Mouse (Mus musculus) heart, embryonic 15.5 days (tissue): ENCODE results near the gene Gm10643. TPM values are rescaled to one million over a fixed set of nuclear protein-coding genes. Genes with fewer than 3 reads are reported as not detected.

Source experiments
- ATAC-seq: fragments of 200-750 bp; cut with Nextera tagmentation; replicated peaks from 2 replicates; pipeline ENCODE4 v1.8.0; 2017; ENCODE audit warnings: low read depth, moderate TSS enrichment; ENCODE audit not compliant: insufficient number of reproducible peaks, insufficient read depth, low FRiP score
- H3K27ac ChIP-seq: fragments of 300-500 bp; sonication (generic); 2 replicates; pipeline ENCODE4 v1.5.1; 2015; ENCODE audit warnings: mild to moderate bottlenecking, inconsistent platforms
- H3K27me3 ChIP-seq: fragments of 300-500 bp; sonication (generic); 2 replicates; pipeline ENCODE4 v1.6.1; 2015; ENCODE audit warnings: inconsistent platforms
- H3K36me3 ChIP-seq: fragments of 300-500 bp; sonication (generic); 2 replicates; pipeline ENCODE4 v1.6.1; 2015; ENCODE audit warnings: mild to moderate bottlenecking, inconsistent platforms
- H3K4me1 ChIP-seq: fragments of 300-500 bp; sonication (generic); replicated peaks from 2 replicates; pipeline ENCODE4 v1.6.1; 2015; ENCODE audit warnings: inconsistent platforms
- H3K4me2 ChIP-seq: fragments of 300-500 bp; sonication (generic); 2 replicates; pipeline ENCODE4 v1.6.1; 2015; ENCODE audit warnings: inconsistent platforms, mild to moderate bottlenecking, moderate library complexity
- H3K4me3 ChIP-seq: fragments of 300-500 bp; sonication (generic); 2 replicates; pipeline ENCODE4 v1.5.1; 2015; ENCODE audit warnings: mild to moderate bottlenecking, inconsistent platforms
- H3K9ac ChIP-seq: fragments of 300-500 bp; sonication (generic); 2 replicates; pipeline ENCODE4 v1.6.1; 2015; ENCODE audit warnings: mild to moderate bottlenecking, inconsistent platforms
- H3K9me3 ChIP-seq: fragments of 300-500 bp; sonication (generic); replicated peaks from 2 replicates; pipeline ENCODE4 v1.6.1; 2016; ENCODE audit warnings: inconsistent platforms
- WGBS: fragments of 180-500 bp; shearing (Covaris S2); methylation state at CpG from one replicate; pipeline ENCODE4 v1.1.7; 2015; ENCODE audit warnings: mixed read lengths; 5-methylcytosine and 5-hydroxymethylcytosine counted together
- polyA plus RNA-seq: library from polyadenylated mRNA; unstranded; fragments of >200 nt; fragmentation: Nextera tagmentation; extraction: Ambion mirVana; gene quantifications from 2 replicates; pipeline ENCODE4 v1.2.1, GENCODE M21; 2015

Gene Gm10643
- polyA plus RNA-seq, 1 experiment from 2014 or later = 0.71 TPM

DNA sequence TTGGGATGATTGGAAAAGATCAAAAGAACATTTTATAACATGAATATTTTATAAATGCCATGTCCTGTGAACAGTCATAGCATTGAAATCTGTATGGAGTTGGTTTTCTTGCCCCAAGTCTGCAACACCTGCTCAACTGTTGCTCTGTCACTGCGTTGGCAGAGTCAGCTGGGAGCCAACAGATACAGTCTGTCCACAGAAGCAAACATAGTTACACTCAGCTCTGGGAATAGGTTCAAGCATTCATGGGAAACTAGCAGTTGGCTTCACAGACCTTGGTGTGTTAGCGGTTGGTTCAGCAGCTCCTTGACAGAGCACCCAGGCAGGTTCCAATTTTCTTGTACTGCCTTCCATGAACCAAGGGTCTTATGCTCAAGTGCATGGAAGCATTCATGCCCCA is 5.7 kb upstream of the Gm10643 start:
- Histone ChIP-seq H3K9ac (no peak overlapping the region), H3K27ac (peak overlapping the region; percentile 9; the same call in 1 of the 2 replicates), H3K36me3 (no peaks in the 10 kb centered on the region), H3K4me3 (no peak overlapping the region), H3K4me1 (peaks cover 54% of the 10 kb centered on the region), H3K9me3 (no peaks in the 10 kb centered on the region), H3K4me2 (no peak overlapping the region), H3K27me3 (no peaks in the 10 kb centered on the region)
- no peak for ATAC-seq
- WGBS = 62% methylated on average over 2 of the region's 2 CpGs

DNA sequence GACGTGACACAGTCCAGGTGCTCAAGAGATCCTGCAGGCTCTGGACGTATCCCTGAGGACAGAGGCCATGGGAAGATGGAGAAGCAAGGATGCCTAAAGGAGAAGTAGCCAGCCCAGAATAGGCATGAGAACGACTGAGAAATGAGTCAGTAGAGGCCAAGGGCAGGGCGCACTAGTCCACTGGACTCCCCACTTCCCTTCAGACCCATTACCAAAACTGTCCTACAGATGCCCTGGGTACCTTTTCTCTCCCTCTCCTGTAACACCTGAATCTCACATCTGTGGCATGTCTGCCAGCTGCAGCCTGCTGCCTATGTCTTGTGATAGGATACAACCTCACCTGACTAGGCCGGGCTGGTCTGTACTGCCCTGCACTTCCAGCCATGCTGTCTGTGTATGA is 5.3 kb upstream of the Gm10643 start:
- no peak for ATAC-seq
- 79% methylated on average over 5 of the region's 5 CpGs for WGBS
- H3K4me3 ChIP-seq = no peak overlapping the region
- no peaks in the 10 kb centered on the region for H3K27me3 ChIP-seq
- no peaks in the 10 kb centered on the region for H3K9me3 ChIP-seq
- H3K4me2 ChIP-seq = no peak overlapping the region
- no peak overlapping the region for H3K9ac ChIP-seq
- peaks cover 56% of the 10 kb centered on the region for H3K4me1 ChIP-seq
- no peaks in the 10 kb centered on the region for H3K36me3 ChIP-seq
- peak overlapping the region; percentile 9; the same call in 1 of the 2 replicates for H3K27ac ChIP-seq

DNA sequence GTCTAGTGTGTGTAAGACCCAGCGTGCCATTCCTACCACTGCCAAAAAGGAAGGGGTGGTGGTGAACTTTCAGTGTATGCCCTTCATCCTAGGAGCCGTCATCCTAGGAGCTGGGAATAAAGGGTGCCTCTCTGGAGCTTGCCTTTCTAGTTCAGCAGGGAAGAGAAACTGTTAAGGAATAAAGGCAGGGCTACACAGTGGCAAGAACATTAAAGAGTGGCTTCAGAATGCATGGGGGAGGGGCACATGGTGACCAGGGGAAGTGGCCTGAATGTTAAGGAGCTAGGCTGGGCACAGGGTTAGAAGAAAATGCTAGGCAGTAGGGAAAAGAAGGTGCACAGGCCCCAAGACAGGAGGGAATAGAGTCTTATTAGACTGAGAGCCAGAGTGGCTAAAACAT is 4.8 kb upstream of the Gm10643 start:
- Histone ChIP-seq H3K27ac (no peak overlapping the region), H3K36me3 (no peaks in the 10 kb centered on the region), H3K9me3 (no peaks in the 10 kb centered on the region), H3K4me1 (peaks cover 56% of the 10 kb centered on the region), H3K4me3 (no peak overlapping the region), H3K27me3 (no peaks in the 10 kb centered on the region), H3K4me2 (no peak overlapping the region), H3K9ac (no peak overlapping the region)
- no peak for ATAC-seq
- WGBS = 72% methylated on average over 2 of the region's 2 CpGs

DNA sequence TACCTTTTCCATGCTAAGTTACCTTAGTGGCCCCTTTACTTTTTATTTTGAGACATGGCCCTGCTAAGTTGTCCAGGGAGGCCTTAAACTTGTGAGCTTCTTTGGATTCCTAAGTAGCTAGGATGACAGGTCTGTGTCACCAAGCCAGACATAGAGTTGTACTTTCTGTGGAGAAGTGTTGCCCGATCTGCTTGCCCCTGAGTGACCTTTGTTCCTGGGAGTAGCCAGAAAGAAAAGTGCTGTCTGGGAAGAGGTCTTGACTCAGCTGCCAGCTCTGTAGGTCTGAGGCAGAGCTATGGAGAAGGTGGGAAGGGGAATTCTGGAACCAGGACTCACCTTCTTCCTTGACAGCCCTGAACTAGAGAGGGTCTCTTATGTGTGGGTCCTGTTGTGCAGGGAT is 4.2 kb upstream of the Gm10643 start:
- no peaks in the 10 kb centered on the region for H3K9me3 ChIP-seq
- no peak overlapping the region for H3K9ac ChIP-seq
- H3K4me2 ChIP-seq = peak overlapping the region; percentile 19; the same call in 1 of the 2 replicates
- peak overlapping the region; percentile 55 for H3K27ac ChIP-seq
- no peaks in the 10 kb centered on the region for H3K36me3 ChIP-seq
- WGBS = 30% methylated on average over 1 of the region's 1 CpGs
- H3K4me3 ChIP-seq = no peak overlapping the region
- H3K27me3 ChIP-seq = no peaks in the 10 kb centered on the region
- ATAC-seq = no peak
- peaks cover 56% of the 10 kb centered on the region for H3K4me1 ChIP-seq

DNA sequence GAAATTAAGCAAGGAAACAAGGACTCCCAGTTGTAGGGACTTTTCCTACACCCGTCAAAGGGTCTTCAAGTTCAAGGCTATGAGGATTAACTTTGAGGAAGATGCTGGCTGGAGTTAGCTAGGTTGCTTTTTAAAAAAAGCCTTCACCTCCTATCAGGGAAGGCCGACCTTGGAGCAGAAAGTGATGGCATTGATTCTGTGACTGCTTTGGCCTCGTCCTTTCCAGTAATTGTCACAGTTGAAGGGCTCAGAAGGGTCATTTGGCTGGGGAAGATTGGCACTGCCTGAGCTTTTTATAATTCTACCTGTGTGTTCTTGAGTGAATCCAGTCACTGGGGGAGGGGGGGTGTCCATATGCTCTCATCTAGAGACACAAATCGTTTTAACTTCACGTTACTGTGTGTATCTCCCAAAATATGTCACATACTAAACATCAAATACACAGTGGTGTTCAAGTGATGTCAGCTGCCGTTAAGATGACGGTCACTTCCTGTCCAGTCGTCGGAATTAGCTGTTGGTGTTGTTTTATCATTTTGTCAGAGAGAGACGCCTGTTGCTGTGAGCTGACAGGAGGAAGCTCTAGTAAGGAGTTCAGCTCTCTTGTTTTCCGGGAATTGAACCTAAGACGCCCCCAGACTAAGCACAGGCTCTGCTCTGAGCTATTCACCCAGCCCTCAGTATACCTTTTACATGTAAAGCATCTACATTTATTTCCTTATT is 3.5 kb upstream of the Gm10643 start:
- Histone ChIP-seq H3K27me3 (no peaks in the 10 kb centered on the region), H3K36me3 (no peaks in the 10 kb centered on the region), H3K9ac (no peak overlapping the region; the same call in 1 of the 2 replicates), H3K9me3 (no peaks in the 10 kb centered on the region), H3K4me2 (peak overlapping the region; percentile 58; the same call in 1 of the 2 replicates), H3K4me1 (peaks cover 56% of the 10 kb centered on the region), H3K27ac (peak overlapping the region; percentile 55), H3K4me3 (no peak overlapping the region)
- no peak for ATAC-seq
- WGBS = 45% methylated on average over 12 of the region's 12 CpGs

DNA sequence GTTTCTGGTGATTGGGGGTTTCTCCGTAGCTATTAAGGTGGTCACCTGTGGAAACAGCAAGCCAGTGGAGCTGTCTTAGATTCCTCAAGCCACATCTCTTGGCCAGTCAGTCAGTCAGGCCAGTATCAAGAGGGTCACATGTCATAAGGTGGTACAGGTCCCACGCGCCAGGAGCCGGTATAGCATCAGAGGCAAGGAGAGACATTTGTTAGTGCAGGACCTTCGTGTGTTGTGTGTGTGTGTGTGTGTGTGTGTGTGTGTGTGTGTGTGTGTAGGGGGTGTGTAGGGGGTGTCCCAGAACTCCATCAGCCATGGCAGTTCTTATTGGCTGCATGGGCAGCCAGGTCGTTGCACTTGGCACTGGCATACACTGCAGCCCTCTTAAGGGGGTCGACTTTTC is 3.0 kb upstream of the Gm10643 start:
- Histone ChIP-seq H3K9ac (no peak overlapping the region; the same call in 1 of the 2 replicates), H3K4me1 (peaks cover 51% of the 10 kb centered on the region), H3K27me3 (no peaks in the 10 kb centered on the region), H3K4me2 (peak overlapping the region; percentile 58), H3K9me3 (no peaks in the 10 kb centered on the region), H3K36me3 (no peaks in the 10 kb centered on the region), H3K27ac (peak overlapping the region; percentile 95; the same call in 1 of the 2 replicates), H3K4me3 (peak overlapping the region; percentile 85)
- ATAC-seq = no peak
- WGBS = 71% methylated on average over 7 of the region's 7 CpGs

DNA sequence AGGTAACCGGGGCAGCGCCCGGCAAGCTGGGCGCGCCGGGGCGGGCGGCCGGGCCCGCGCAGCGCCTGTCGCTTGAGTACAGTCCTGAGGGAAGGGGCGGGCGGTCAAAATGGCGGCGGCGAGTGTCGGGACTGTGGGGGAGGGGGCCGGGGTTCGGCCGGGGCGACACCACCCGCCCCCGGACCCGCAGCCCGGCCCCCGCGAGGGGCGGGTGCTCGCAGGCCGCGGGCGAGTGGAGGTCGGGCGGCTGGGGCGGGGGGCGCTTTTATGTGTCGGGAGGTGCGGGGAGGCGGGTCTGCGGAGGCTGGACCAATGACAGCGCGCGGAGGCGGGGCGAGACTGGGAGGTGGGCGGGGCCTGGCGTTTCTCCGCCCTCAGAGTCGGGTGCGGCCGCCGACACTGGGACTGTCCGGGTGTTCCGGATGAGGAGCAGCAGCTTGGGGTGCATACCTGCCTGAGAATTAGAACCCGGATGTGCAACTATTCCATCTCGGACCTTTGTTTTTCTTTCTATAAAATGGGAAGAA is 2.2 kb upstream of the Gm10643 start:
- ATAC-seq = peak; percentile 72
- Histone ChIP-seq H3K4me3 (peak overlapping the region; percentile 85), H3K27ac (peak overlapping the region; percentile 95), H3K36me3 (no peaks in the 10 kb centered on the region), H3K27me3 (no peaks in the 10 kb centered on the region), H3K9me3 (no peaks in the 10 kb centered on the region), H3K4me2 (peak overlapping the region; percentile 58), H3K4me1 (peaks cover 48% of the 10 kb centered on the region), H3K9ac (peak overlapping the region; percentile 78)
- WGBS = under 1% methylated on average over 57 of the region's 58 CpGs

DNA sequence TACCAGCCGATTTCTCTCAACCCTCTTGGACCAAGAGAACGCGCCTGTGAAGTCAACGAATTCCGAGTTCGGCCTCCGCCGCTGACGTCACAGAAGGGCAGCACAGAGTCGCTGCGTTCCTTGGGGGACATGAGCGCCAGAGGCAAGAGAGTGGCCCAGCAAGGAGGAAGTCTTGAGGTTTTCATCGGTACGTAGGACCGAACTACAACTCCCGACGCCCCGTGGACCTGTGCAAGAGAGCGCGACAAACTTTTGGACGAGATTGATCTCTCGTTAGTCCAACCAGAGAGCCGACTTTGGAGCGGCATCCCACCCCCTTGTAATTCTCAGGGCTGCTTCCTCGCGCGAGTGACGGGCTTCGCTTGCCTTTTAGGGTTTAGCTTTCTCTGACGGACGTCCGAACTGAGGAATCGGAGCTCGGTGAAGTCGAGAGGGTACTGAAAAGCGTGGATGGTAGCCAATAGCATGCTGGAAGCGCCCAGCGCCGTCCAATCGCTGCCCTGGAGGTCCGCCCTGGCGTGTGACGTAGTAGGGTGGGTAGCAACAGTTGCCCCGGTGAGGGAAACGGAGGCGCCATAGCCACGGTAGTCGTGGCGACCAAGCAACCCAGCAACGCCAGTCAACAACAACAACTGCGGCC is 1.5 kb upstream of the Gm10643 start, which contains the start of gene Rfx1:
TSS of gene Rfx1 (plus strand) at position 544 of the 640 bp plus-strand sequence.
- no peaks in the 10 kb centered on the region for H3K36me3 ChIP-seq
- ATAC-seq = peak; percentile 97
- WGBS = under 1% methylated on average over 51 of the region's 51 CpGs

DNA sequence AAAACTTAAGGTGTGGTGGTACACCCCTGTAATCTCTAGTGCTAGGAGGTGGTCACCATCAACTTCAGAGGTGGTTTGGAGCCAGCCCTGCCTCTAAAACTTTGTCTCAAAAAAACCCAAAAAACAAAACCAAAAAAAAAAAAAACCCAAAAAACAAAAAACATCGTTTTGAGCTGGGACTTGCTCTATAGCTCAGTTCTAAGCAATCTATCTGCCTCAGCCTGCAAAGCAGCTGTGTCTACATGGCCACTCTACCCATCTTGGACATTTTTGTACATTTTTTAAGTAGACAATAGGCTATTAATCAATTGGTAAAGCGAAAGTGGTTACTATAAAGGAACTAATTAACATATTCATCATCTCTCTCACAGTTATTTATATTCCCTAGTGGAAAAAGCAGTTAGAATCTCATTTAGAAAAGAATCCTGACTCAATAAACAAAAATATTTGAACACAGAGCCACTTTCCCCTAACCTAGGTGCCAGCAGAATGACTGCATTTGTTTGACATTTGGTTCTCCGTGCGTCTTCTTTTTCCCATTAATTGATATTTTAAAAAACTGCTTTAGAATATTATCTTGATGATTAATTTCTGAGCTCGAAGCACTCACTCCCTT is 628 bp upstream of the Gm10643 start:
- H3K9me3 ChIP-seq = no peaks in the 10 kb centered on the region
- no peaks in the 10 kb centered on the region for H3K36me3 ChIP-seq
- H3K27me3 ChIP-seq = no peaks in the 10 kb centered on the region
- H3K4me1 ChIP-seq = peaks cover 33% of the 10 kb centered on the region
- H3K27ac ChIP-seq = peak overlapping the region; percentile 93
- peak overlapping the region; percentile 85 for H3K4me3 ChIP-seq
- peak overlapping the region; percentile 80 for H3K9ac ChIP-seq
- no peak for ATAC-seq
- WGBS = 24% methylated on average over 5 of the region's 5 CpGs
- H3K4me2 ChIP-seq = peak overlapping the region; percentile 82

More for the DNA sequence above, 1.5 kb upstream of the Gm10643 start, which contains the start of gene Rfx1:
- H3K4me1 ChIP-seq = peaks cover 41% of the 10 kb centered on the region
- H3K4me2 ChIP-seq = peak within 1 kb of the TSS; percentile 82
- peak within 1 kb of the TSS; percentile 85 for H3K4me3 ChIP-seq
- H3K27me3 ChIP-seq = no peaks in the 10 kb centered on the region
- no peaks in the 10 kb centered on the region for H3K9me3 ChIP-seq
- peak within 1 kb of the TSS; percentile 95 for H3K27ac ChIP-seq
- H3K9ac ChIP-seq = peak within 1 kb of the TSS; percentile 80

DNA sequence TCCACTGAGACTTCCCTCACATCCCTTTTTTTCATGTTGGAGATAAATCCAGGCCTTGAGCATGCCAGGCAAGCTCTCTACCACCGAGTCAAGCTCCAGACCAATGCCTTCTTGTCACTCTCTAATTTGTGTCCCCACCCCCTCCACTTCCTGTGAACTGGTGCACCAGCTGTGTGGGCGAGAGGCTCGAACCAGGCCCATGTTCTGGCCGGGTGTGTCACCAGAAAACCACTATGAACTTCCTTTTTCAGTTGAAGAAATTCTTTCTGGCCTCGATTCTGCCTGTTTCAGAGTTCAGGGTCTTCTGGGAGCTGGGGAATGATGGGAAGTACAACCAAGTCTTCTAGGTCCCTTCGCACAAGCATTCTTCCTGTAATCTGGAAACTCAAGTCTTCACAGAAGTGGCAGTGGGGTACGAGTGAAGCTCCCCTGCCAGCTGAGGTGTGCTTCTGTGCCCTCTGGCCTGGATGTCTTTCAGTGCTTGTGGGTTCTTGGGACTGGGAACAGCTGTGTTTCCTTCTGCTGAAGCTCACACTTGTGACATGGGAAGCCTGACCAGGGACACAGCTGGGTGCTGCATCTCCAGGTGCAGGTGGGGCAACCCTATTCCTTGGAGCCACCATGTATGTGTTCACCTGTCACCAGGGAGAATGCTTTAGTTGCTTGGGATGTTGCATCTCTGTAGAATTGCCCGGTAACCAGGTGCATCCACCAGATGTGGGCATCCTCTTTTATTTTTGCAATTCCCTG is 901 bp downstream of the Gm10643 start:
- H3K27ac ChIP-seq = peak overlapping the region; percentile 42; the same call in 1 of the 2 replicates
- H3K9me3 ChIP-seq = no peaks in the 10 kb centered on the region
- 59% methylated on average over 8 of the region's 8 CpGs for WGBS
- no peak overlapping the region for H3K4me2 ChIP-seq
- no peaks in the 10 kb centered on the region for H3K36me3 ChIP-seq
- H3K4me1 ChIP-seq = peaks cover 18% of the 10 kb centered on the region
- H3K27me3 ChIP-seq = no peaks in the 10 kb centered on the region
- H3K4me3 ChIP-seq = no peak overlapping the region
- no peak overlapping the region for H3K9ac ChIP-seq
- no peak for ATAC-seq
